Mouse (Mus musculus) embryo, embryonic 10.5 days (tissue): ENCODE results near the gene Cryzl1.
"Not testable (repeated sequence)": the region's sequence is repeated elsewhere in the genome, so short reads cannot be mapped to it uniquely, and the experiment has no call there.

ENCODE experiments used
- DNase-seq: peaks from one replicate; pipeline ENCODE4 v3.0.0-alpha.2; 2015; ENCODE audit warnings: low spot score

Cryzl1 gene

DNA sequence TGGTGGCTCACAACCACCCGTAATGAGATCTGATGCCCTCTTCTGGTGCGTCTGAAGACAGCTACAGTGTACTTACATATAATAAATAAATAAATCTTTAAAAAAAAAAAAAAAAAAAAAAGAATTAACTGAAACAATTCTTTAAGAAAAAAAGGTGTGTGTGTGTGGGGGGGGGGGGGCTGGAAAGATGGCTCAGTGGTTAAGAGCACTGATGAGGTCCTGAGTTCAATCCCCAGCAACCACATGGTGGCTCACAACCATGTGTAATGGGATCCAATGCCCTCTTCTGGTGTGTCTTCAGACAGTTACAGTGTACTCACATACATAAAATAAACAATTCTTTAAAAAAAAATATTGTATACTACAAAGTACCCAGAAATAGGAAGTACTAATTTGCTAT is 83.4 kb downstream of the Cryzl1 start:
- not testable (repeated sequence) for DNase-seq

DNA sequence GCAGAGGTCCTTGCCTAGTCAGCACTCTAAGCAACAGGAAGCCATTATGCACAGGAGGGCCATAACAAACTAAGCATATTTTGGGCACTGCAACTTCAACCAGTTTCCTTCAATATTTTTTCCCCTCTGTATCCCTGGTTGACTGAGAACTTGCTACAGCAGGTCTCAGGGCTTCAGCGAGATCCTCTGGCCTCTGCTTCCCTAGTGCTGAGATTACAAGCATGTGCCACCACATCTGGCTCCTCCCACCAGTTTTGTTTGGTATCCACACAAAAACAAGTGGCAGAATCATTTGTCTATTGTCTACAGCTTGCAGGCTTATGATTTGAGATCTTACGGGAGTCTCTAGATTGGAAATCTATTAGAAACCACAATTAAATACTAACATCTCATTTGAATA is 83.9 kb downstream of the Cryzl1 start:
- DNase-seq = no peak

DNA sequence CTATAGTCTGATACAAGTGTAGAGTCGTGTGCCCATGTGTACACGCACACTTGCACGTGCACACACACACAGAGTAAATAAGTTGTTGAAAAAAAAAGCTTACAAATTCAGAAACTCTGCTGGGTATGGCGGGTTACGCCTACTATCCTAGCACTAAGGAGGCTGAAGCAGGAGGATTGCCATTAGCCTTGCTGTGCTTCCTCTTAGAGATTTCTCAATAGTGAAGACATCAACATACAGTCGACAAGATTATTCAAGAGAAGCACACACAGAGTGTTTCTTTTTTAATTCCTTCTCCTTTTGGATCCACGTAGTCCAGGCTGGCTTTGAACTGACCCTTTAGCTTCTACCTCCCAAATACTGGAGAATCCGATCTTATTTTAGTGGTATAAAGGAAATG is 88.6 kb downstream of the Cryzl1 start:
- DNase-seq = no peak

DNA sequence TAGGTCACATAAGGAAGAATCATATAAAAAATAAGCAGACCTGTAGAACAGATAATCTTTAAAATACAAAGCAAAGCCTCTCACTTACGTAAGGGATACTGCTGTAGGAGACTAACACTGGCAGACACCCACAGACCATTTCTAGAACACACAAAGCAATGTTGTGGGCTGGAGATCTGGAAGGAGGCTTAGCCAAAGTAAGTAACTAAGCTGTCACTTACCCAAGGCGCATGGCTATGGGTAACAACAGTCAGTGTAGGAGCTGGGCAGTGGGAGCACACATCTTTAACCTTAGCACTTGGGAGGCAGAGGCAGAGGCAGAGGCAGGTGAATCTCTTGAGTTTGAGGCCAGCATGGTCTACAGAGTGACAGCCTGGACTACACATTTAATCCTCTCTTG is 89.1 kb downstream of the Cryzl1 start:
- DNase-seq = no peak
